Mouse (Mus musculus) heart, embryonic 11.5 days (tissue): ENCODE measurements at regions not wholly inside any gene's neighbourhood (a gene's known extent, or its start where the extent isn't known, plus 50 kb on each side); places are given as distances from the start of the nearest gene placed in this dataset.

Source experiments
- ATAC-seq: fragments of 200-750 bp; cut with Nextera tagmentation; replicated peaks from 2 replicates; pipeline ENCODE4 v1.8.0; 2017; ENCODE audit warnings: moderate library complexity; ENCODE audit not compliant: insufficient number of reproducible peaks, low FRiP score, low TSS enrichment
- H3K27ac ChIP-seq: fragments of 300-500 bp; sonication (generic); 2 replicates; pipeline ENCODE4 v1.5.1; 2014; ENCODE audit warnings: mild to moderate bottlenecking, low read depth, low read length
- H3K27me3 ChIP-seq: fragments of 300-500 bp; sonication (generic); 2 replicates; pipeline ENCODE4 v1.6.1; 2014; ENCODE audit warnings: mild to moderate bottlenecking, low read length, mixed read lengths; ENCODE audit not compliant: control insufficient read depth, insufficient read depth
- H3K36me3 ChIP-seq: fragments of 300-500 bp; sonication (generic); 2 replicates; pipeline ENCODE4 v1.6.1; 2014; ENCODE audit warnings: mild to moderate bottlenecking, low read length, moderate library complexity, mixed read lengths; ENCODE audit not compliant: control insufficient read depth, insufficient read depth
- H3K4me1 ChIP-seq: fragments of 300-500 bp; sonication (generic); 2 replicates; pipeline ENCODE4 v1.6.1; 2014; ENCODE audit warnings: low read length; ENCODE audit not compliant: control insufficient read depth, insufficient read depth
- H3K4me2 ChIP-seq: fragments of 300-500 bp; sonication (generic); 2 replicates; pipeline ENCODE4 v1.6.1; 2014; ENCODE audit warnings: mild to moderate bottlenecking, moderate library complexity
- H3K4me3 ChIP-seq: fragments of 300-500 bp; sonication (generic); 2 replicates; pipeline ENCODE4 v1.5.1; 2014; ENCODE audit warnings: low read depth, low read length
- H3K9ac ChIP-seq: fragments of 300-500 bp; sonication (generic); 2 replicates; pipeline ENCODE4 v1.6.1; 2014; ENCODE audit warnings: mild to moderate bottlenecking, low read depth, low read length, moderate library complexity
- H3K9me3 ChIP-seq: fragments of 300-500 bp; sonication (generic); replicated peaks from 2 replicates; pipeline ENCODE4 v1.6.1; 2016; ENCODE audit warnings: low read length; ENCODE audit not compliant: control insufficient read depth
- whole genome bisulfite sequencing: fragments of 180-500 bp; shearing (Covaris S2); extraction: QIAGEN DNeasy Blood & Tissue Kit; methylation state at CpG from one replicate; pipeline ENCODE4 v1.1.7; 2014; ENCODE audit not compliant: insufficient replicate concordance; 5-methylcytosine and 5-hydroxymethylcytosine counted together

DNA sequence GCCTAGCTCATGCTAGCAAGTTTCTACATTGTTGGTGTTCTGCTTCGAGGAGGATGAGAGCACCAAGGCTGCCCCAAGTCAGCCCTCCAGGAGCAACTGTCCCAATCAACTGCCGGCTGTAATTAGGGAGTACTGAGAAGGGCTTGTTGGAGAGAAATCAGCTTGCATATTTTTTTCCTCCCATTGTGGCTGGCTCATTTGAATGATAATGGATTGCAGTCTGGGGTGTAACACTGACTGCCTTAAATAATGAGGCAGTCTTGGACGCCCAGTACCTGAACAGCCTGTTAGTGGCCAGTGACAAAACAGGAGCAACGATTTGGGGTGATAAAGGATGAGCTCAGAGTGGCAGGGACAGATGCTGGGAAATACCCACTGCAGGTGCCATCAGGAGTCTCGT is 382.8 kb upstream of the Smim15 start:
- WGBS, result 23% methylated on average over 5 of the region's 5 CpGs
- H3K27me3 ChIP-seq, result peaks cover 10% of the 10 kb centered on the region
- H3K36me3 ChIP-seq, result no peaks in the 10 kb centered on the region
- H3K4me3 ChIP-seq, result no peak overlapping the region
- no peak overlapping the region for H3K27ac ChIP-seq
- no peaks in the 10 kb centered on the region for H3K9me3 ChIP-seq
- no peak for ATAC-seq
- H3K4me2 ChIP-seq, result no peak overlapping the region
- no peaks in the 10 kb centered on the region for H3K4me1 ChIP-seq
- H3K9ac ChIP-seq, result no peak overlapping the region

GRCm38 (mm10) chr13:107645865-107646645 is 398.2 kb upstream of the Smim15 start:
- Histone ChIP-seq H3K9ac (0 out of 2 replicates have a peak overlapping the region, but pooled peaks have one; percentile 54), H3K36me3 (no peaks in the 10 kb centered on the region), H3K27me3 (peaks cover 39% of the 10 kb centered on the region), H3K4me2 (peak overlapping the region; percentile 79), H3K4me3 (peak overlapping the region; percentile 42), H3K9me3 (no peaks in the 10 kb centered on the region), H3K4me1 (peaks cover 8% of the 10 kb centered on the region; the same call in 1 of the 2 replicates), H3K27ac (no peak overlapping the region)
- WGBS, result 4% methylated on average over 27 of the region's 27 CpGs
- ATAC-seq, result no peak

DNA sequence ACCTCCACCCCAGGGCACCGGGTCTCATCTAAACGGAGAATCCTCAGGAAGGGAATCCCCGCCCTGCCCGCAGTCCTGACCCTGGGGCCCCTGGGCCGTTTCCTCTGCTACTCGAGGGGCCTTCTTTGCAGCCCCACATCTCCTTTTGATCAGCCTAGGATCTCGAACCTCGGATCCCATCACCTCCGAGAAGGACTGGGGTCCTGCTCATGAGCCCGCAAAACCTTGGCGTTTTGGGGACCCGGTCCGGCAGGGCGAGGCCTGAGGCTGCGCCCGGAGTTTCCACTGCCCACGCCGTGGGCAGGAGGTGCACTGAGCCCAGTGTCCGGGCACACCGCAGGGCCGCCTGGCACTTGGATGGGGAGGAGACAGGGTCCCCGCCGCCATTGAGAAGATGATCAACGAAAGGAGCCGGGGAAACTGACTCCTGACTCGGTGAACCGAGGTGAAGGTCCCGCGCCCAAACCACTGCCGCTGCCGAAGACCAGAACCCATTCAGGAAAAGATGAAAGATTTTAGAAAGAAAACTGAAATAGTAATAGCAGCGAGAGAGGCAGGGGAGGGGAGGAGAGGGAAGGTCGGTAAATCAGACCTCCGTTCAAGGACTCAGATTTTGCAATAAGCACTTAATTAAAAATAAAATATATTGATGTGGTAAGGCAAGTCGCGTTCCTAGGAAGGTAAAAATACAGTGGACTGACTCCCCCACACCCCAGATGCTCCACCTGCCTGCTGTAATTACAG is 399.0 kb upstream of the Smim15 start:
- Histone ChIP-seq H3K4me2 (peak overlapping the region; percentile 79), H3K4me3 (peak overlapping the region; percentile 42), H3K4me1 (peaks cover 8% of the 10 kb centered on the region; the same call in 1 of the 2 replicates), H3K27ac (no peak overlapping the region), H3K27me3 (peaks cover 39% of the 10 kb centered on the region), H3K9me3 (no peaks in the 10 kb centered on the region), H3K36me3 (no peaks in the 10 kb centered on the region), H3K9ac (0 out of 2 replicates have a peak overlapping the region, but pooled peaks have one; percentile 46)
- 3% methylated on average over 36 of the region's 36 CpGs for WGBS
- no peak for ATAC-seq

- Histone ChIP-seq H3K27ac (no peak overlapping the region), H3K4me1 (peaks cover 8% of the 10 kb centered on the region; the same call in 1 of the 2 replicates), H3K4me3 (peak overlapping the region; percentile 42; the same call in 1 of the 2 replicates), H3K9ac (no peak overlapping the region), H3K4me2 (peak overlapping the region; percentile 79), H3K9me3 (no peaks in the 10 kb centered on the region), H3K36me3 (no peaks in the 10 kb centered on the region), H3K27me3 (peaks cover 39% of the 10 kb centered on the region)
- WGBS, result 19% methylated on average over 12 of the region's 12 CpGs
- ATAC-seq, result no peak
Measured at GRCm38 (mm10) chr13:107644705-107645104, 399.5 kb upstream of the Smim15 start.

- Histone ChIP-seq H3K4me2 (no peak overlapping the region), H3K27ac (no peak overlapping the region), H3K9ac (no peak overlapping the region), H3K36me3 (no peaks in the 10 kb centered on the region), H3K4me3 (no peak overlapping the region), H3K4me1 (peaks cover 8% of the 10 kb centered on the region; the same call in 1 of the 2 replicates), H3K9me3 (no peaks in the 10 kb centered on the region), H3K27me3 (peaks cover 33% of the 10 kb centered on the region)
- WGBS, result 67% methylated on average over 14 of the region's 14 CpGs
- no peak for ATAC-seq
Measured at GRCm38 (mm10) chr13:107641926-107642657, 402.2 kb upstream of the Smim15 start.

- Histone ChIP-seq H3K27ac (no peak overlapping the region), H3K9me3 (no peaks in the 10 kb centered on the region), H3K4me2 (no peak overlapping the region), H3K4me1 (no peaks in the 10 kb centered on the region), H3K9ac (no peak overlapping the region), H3K4me3 (no peak overlapping the region), H3K36me3 (no peaks in the 10 kb centered on the region), H3K27me3 (peaks cover 13% of the 10 kb centered on the region)
- WGBS, result 86% methylated on average over 4 of the region's 4 CpGs
- ATAC-seq, result no peak
Measured at GRCm38 (mm10) chr13:107639620-107640019, 404.6 kb upstream of the Smim15 start.

GRCm38 (mm10) chr13:107637269-107637668 is 407.0 kb upstream of the Smim15 start:
- no peak overlapping the region for H3K27ac ChIP-seq
- H3K9me3 ChIP-seq, result no peaks in the 10 kb centered on the region
- 80% methylated on average over 5 of the region's 5 CpGs for WGBS
- H3K4me1 ChIP-seq, result no peaks in the 10 kb centered on the region
- H3K27me3 ChIP-seq, result 0 out of 2 replicates have a peak, but pooled peaks cover 2% of the 10 kb centered on the region
- no peaks in the 10 kb centered on the region for H3K36me3 ChIP-seq
- no peak overlapping the region for H3K4me3 ChIP-seq
- no peak for ATAC-seq
- no peak overlapping the region for H3K4me2 ChIP-seq
- no peak overlapping the region for H3K9ac ChIP-seq

GRCm38 (mm10) chr13:107635114-107635513 is 409.1 kb upstream of the Smim15 start:
- no peak overlapping the region for H3K4me2 ChIP-seq
- H3K9ac ChIP-seq, result no peak overlapping the region
- no peaks in the 10 kb centered on the region for H3K4me1 ChIP-seq
- H3K36me3 ChIP-seq, result no peaks in the 10 kb centered on the region
- 64% methylated on average over 5 of the region's 5 CpGs for WGBS
- ATAC-seq, result no peak
- no peak overlapping the region for H3K4me3 ChIP-seq
- 0 out of 2 replicates have a peak, but pooled peaks cover 2% of the 10 kb centered on the region for H3K27me3 ChIP-seq
- H3K27ac ChIP-seq, result no peak overlapping the region
- no peaks in the 10 kb centered on the region for H3K9me3 ChIP-seq
